Mouse (Mus musculus) gastrocnemius, postnatal 4 days (tissue): Measurements from ENCODE around the gene Tmem44. TPM values are rescaled to one million over a fixed set of nuclear protein-coding genes. Genes with fewer than 3 reads are reported as not detected.
"Not testable (repeated sequence)": the region's sequence is repeated elsewhere in the genome, so short reads cannot be mapped to it uniquely, and the experiment has no call there.

Experiments
- DNase-seq, 2 experiments: peaks; one replicate each; pipeline ENCODE4 v3.0.0; 2021 to 2022; ENCODE audit warnings: low spot score in 2 of 2, mixed read lengths in 2 of 2
- total RNA-seq, 2 experiments: library from RNA; stranded (reverse); gene quantifications; 2 replicates each; pipeline ENCODE4 v1.2.3; 2021

Tmem44 gene
- total RNA-seq, 2 experiments from 2014 or later, result 9.7 to 11.2 TPM

- DNase-seq, result no peak
Observed at GRCm38 (mm10) chr16:30501621-30502020, 49.0 kb downstream of the Tmem44 start.

DNA sequence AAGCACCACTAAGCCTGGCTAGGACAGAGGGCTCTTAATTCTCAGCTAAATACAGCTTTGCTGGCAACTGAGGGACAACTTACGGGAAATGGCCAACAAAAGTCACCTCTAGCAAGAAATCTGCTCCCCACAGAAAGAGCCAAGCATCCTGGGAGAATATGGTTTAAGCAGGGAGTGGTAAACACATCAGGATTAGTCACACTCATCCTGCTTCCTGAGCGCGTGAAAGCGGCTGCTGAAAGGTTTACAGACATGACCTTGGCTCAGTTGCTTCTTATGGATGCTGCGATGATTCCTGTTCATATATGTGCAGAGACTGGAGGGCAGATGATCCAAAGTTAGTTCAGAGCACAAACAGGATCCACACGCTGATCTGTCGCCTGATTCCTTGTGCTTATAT, 50.4 kb downstream of the Tmem44 start:
- no peak for DNase-seq

DNA sequence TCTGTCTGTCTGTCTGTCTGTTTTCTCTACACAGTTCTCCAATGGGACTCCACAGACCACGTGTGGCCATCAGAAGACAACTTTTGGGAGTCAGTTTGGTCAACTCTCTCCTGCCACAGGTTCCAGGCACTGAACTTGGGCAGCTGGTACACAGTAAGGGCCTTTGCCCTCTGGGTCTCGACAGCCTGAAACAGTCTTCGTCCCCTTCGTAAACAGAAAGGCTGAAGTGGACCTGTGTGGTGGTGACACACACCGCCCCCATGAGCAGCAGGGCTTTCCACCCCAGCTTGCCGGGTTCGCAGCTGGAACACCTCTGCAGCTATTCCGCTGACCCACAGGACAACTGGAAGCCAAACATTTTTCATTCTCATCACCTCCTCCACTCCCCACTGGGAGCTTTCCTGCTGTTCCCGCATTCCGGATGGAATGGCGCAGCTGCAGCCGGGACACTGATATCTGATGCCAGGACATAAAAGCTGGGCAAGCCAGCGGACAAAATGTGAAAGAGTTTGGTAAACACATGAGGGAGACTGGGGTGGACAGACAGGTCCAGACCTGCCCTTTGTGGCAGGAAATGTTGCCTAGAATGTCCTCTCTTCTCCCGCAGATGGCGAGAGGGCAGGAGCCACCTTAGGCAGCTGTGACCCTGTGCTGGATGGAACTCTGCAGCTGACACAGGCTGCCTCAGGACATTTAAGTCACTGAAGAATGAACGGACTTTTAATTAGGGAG, 51.4 kb downstream of the Tmem44 start:
- no peak for DNase-seq

DNA sequence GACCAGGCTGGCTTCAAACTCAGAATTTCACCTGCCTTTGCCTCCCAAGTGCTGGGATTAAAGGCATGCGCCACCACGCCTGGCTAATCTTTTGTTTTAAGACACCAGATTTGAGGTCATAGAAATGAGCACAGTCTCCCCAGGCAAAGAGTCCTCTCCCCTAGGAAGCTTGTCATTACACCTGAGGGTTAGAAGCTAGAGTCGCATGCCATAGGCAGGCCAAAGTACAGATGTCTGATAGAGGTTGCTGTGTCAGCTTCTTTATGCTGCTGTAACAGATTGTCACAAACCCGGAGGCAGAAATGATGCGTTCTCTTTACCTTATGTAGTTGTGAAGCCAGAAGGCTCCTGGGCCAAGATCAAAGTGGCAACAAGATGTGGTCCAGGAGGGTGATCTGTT, 53.3 kb downstream of the Tmem44 start:
- no peak for DNase-seq

GRCm38 (mm10) chr16:30494883-30495282, 55.8 kb downstream of the Tmem44 start:
- no peak for DNase-seq

DNA sequence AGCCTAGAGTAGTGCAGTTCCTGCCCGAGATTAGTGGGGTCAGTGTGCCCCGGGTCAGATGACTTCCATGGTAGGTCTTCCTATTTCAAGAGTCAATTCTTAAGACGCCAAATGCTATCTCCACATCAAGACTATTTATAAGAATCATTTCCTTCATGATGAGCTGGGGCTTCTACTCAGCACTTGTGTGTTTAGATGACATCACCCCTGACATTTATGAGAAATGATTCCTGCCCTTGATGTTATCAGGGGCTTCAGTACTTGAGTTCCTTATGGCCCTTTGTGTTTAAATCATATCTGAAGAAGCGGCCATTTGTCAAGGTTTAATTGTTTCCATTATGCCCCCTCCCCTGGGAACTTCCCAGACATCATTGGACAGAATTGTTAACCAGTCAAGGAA, 58.9 kb downstream of the Tmem44 start:
- DNase-seq, result no peak

DNA sequence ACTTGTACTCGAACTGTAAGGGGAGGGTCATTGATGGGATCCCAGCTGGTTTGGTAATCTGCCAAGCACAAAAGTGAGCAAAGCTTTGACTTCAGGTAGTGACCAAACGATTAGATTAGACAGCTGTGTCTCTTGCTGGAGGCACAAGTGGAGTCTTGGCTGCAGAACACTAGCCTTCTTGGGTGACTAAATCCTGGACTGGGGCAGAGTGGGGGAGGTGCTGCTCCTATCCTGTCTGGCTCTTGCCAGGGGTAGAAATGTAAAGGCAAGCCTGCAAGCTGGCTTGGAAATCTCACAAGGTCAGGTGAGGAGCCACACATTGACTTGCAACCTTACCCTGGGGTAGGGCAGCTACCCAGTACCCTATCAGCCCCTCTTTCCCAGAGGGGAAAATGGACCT, 59.9 kb downstream of the Tmem44 start:
- DNase-seq, result no peak

- no peak for DNase-seq
Observed at GRCm38 (mm10) chr16:30490316-30490715, 60.3 kb downstream of the Tmem44 start.

- no peak for DNase-seq
Observed at GRCm38 (mm10) chr16:30489662-30490061, 61.0 kb downstream of the Tmem44 start.

- no peak for DNase-seq
Observed at GRCm38 (mm10) chr16:30486498-30486897, 64.1 kb downstream of the Tmem44 start.

GRCm38 (mm10) chr16:30477791-30478190, 72.9 kb downstream of the Tmem44 start:
- DNase-seq, result no peak

- DNase-seq, result no peak
Observed at GRCm38 (mm10) chr16:30477006-30477405, 73.6 kb downstream of the Tmem44 start.

DNA sequence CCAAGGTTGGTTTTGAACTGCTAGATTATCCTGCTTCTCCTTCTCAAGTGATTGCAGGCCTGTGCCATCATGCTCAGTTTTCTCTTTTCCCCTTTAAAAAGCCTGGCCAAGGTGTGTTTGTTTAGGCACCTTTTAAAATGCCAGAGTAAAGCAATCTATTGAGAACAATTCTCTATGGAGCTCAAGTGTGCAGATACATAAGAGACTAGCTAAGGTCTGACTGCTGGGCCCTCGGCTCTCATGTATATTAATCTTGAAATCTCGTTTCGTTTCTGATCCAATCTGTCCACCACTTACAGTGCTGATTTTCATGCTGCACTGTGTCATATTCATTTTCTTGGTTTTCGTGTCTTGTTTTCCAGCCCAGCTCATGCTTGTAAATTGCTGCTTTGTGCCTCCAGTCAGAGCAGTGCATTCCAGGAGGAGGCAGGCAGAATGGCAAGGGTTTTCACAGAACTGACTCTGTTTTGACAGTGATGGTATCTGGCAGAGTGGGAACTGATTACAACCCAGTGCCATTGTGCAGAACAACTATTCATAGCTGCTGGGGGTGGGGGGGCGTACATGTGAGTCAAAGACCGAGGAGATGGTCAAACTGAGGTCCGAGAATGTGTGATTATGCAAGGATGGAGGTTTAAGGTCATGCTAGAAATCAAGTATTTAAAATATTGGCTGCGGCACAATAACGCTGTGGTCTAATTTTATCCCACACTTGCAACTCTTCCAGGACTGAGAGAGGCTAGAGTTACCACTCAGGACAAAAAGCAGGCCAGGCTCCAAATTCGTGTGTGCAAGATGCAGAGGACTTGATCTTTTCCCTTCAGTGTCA, 74.8 kb downstream of the Tmem44 start:
- peak in 1 of 2 experiments; percentile 24 for DNase-seq

GRCm38 (mm10) chr16:30472447-30472846, 78.2 kb downstream of the Tmem44 start:
- no peak for DNase-seq

- DNase-seq, result no peak
Observed at GRCm38 (mm10) chr16:30471912-30472311, 78.7 kb downstream of the Tmem44 start.

DNA sequence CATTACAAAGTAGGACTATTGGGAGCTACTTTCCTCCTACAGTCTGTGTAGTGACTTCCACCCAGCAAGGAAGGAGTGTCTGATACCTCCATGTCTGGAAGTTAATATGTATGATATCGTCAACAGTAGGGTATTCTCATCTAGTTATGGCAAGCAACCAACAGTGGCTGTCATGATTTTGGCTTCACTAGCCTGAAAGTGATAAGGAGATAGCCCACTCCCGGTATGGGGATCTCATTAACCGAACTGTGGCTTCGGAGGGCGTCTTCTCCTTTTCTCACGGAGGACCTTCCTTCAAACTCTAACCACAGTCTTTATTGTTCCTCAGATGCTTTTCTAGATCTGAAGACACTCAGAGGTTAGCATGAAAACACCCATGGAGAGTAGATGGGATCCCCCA, 81.7 kb downstream of the Tmem44 start:
- DNase-seq, result no peak

- DNase-seq, result peak in 1 of 2 experiments; percentile 46
Observed at GRCm38 (mm10) chr16:30465680-30466298, 84.9 kb downstream of the Tmem44 start.

DNA sequence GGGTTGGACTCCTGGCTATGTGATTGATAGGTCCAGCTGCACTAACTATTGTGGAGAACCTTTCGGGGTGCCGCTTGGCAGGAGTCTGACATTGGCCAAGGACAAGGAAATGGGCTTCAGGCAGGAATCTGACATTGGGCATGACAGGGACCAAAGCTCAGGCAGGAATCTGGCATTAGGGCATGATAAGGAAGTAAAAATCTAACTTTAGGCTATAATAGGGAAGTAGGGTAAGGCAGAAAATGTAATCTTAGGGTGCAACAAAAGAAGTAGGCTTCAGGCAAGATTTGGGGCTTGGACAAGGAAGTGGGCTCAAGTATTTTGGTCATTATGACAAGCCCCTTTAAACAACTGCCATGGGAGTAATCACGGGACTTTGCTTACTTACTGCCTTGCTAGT, 85.9 kb downstream of the Tmem44 start:
- not testable (repeated sequence) for DNase-seq
